Mouse (Mus musculus): ENCODE results near the gene Gm20388.

GRCm38 (mm10) chr8:123925671-123926070 lies 4015.0 kb downstream of the Gm20388 start:
- TF ChIP-seq CTCF (IDR thresholded peaks at IDR 0.05; ENCODE audit: low read depth, low read length): no peak
- TF ChIP-seq POLR2A (IDR thresholded peaks at IDR 0.05; ENCODE audit: insufficient read depth, low read length): no peak

Data from ES-Bruce4 (cell line).